In the genomic region with DNA sequence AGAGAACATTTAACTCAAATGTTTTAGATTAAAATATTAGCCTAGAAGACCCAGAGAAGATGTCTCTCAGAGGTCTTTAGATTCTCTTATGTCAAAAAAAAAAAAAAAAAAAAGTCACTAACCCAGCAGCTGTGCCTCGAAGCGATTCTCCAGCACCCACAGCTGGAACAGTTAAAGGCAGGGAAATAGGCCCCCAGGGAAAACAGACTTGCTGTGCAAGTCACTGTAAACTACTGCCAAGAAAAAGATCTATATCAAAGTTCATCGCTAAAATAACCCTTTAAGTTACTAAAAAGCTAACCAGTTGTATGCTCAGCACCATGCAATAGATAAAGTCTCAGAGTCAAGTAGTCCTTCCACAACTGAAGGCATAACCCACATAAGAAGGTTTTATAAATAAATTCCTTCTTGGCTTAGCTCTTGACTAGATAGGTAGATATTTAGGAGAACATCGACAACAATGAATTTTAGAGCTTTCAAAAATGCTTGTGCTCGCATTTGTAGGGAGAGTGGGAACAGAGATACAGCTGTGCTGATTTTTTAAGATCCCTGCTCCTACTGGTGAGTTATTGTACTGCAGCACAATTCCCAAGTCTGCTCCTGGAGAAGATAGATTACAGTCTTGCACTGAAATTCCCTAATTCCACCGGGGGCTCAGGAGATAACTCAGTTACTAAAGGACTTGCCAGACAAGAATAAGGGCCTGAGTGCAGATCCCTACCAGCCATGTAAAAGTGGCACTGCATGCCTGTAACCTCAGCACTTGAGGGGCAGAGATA, we compare ENCODE assay signal across 15 mouse cellular contexts. TPM values are rescaled to one million over a fixed set of nuclear protein-coding genes. Genes with fewer than 3 reads are reported as not detected.
DNase-seq lines count a peak whose midpoint lies in the region; ATAC-seq lines count a peak whose summit lies in the region.
"Had no signal": no experiment of that assay in that cellular context is flagged by ENCODE, and none has a peak within 500 bp of the region (broad histone marks: within the 10 kb centered on the region; RNA-seq: fewer than 3 reads in every experiment).

No protein-coding gene starts in this region.

- no peaks in the 10 kb centered on the region for H3K36me3 ChIP-seq in hindbrain, embryonic 11.5 days (ENCODE audit: control insufficient read depth, insufficient read depth, low read length)
- H3K36me3 ChIP-seq in hindbrain, embryonic 14.5 days (replicated peaks; ENCODE audit: control insufficient read depth, insufficient read depth) = no peaks in the 10 kb centered on the region
- H3K36me3 ChIP-seq in midbrain, embryonic 14.5 days (ENCODE audit: control insufficient read depth, insufficient read depth, low read length) = no peaks in the 10 kb centered on the region
- no peaks in the 10 kb centered on the region for H3K36me3 ChIP-seq in midbrain, embryonic 13.5 days
- H3K36me3 ChIP-seq in splenic B cell, adult 2 months (ENCODE audit: control insufficient read depth, insufficient read depth, low read length, poor library complexity, severe bottlenecking) = no peaks in the 10 kb centered on the region
- H3K36me3 ChIP-seq: kidney, embryonic 15.5 days; limb, embryonic 13.5 days had no signal

- H3K4me3 ChIP-seq in hindbrain, embryonic 11.5 days (ENCODE audit: low read depth, low read length) = no peak overlapping the region
- H3K4me3 ChIP-seq in hindbrain, embryonic 14.5 days (replicated peaks; ENCODE audit: low read length) = no peak overlapping the region
- H3K4me3 ChIP-seq in midbrain, embryonic 14.5 days (replicated peaks; ENCODE audit: low read depth, low read length) = no peak overlapping the region
- no peak overlapping the region for H3K4me3 ChIP-seq in midbrain, embryonic 13.5 days (replicated peaks)
- H3K4me3 ChIP-seq: kidney, embryonic 15.5 days; limb, embryonic 13.5 days had no signal

- H3K9me3 ChIP-seq in hindbrain, embryonic 11.5 days (ENCODE audit: control insufficient read depth, low read length) = no peaks in the 10 kb centered on the region
- H3K9me3 ChIP-seq in hindbrain, embryonic 14.5 days (ENCODE audit: control insufficient read depth, low read length) = no peaks in the 10 kb centered on the region
- no peaks in the 10 kb centered on the region for H3K9me3 ChIP-seq in midbrain, embryonic 14.5 days (ENCODE audit: control insufficient read depth, low read length)
- H3K9me3 ChIP-seq in midbrain, embryonic 13.5 days = no peaks in the 10 kb centered on the region
- H3K9me3 ChIP-seq: kidney, embryonic 15.5 days; limb, embryonic 13.5 days had no signal

- H3K9ac ChIP-seq in hindbrain, embryonic 11.5 days (ENCODE audit: low read depth, low read length) = no peak overlapping the region
- no peak overlapping the region for H3K9ac ChIP-seq in hindbrain, embryonic 14.5 days
- H3K9ac ChIP-seq in midbrain, embryonic 14.5 days (replicated peaks; ENCODE audit: low read length) = no peak overlapping the region
- H3K9ac ChIP-seq in midbrain, embryonic 13.5 days (replicated peaks) = no peak overlapping the region
- H3K9ac ChIP-seq: kidney, embryonic 15.5 days; limb, embryonic 13.5 days had no signal

- no peak overlapping the region for H3K4me2 ChIP-seq in hindbrain, embryonic 11.5 days (replicated peaks; ENCODE audit: low read depth, low read length)
- no peak overlapping the region for H3K4me2 ChIP-seq in hindbrain, embryonic 14.5 days (replicated peaks)
- no peak overlapping the region for H3K4me2 ChIP-seq in midbrain, embryonic 14.5 days (ENCODE audit: low read length)
- no peak overlapping the region for H3K4me2 ChIP-seq in midbrain, embryonic 13.5 days (replicated peaks)
- H3K4me2 ChIP-seq: kidney, embryonic 15.5 days; limb, embryonic 13.5 days had no signal

- peak; percentile 62 for DNase-seq in hindbrain, embryonic 11.5 days (ENCODE audit: low spot score)
- no peak for DNase-seq in hindbrain, embryonic 14.5 days (ENCODE audit: low spot score)
- peak; percentile 66 for DNase-seq in midbrain, embryonic 14.5 days
- DNase-seq in embryo, embryonic 11 days = peak; percentile 41
- peak; percentile 3 for DNase-seq in splenic B cell, adult 2 months (ENCODE audit: low read depth, low spot score)
- DNase-seq in thymus, adult 18-20 months = no peak
- DNase-seq: cerebellum, adult 11 months; spleen, adult 18-20 months had no signal

- no peak for ATAC-seq in hindbrain, embryonic 11.5 days (ENCODE audit: low FRiP score)
- no peak for ATAC-seq in hindbrain, embryonic 14.5 days (ENCODE audit: low FRiP score)
- ATAC-seq in midbrain, embryonic 14.5 days (ENCODE audit: low FRiP score, low TSS enrichment) = no peak
- ATAC-seq in midbrain, embryonic 13.5 days = no peak
- ATAC-seq in erythroid progenitor cell, adult 5-6 weeks (replicated peaks; ENCODE audit: low FRiP score, poor library complexity, severe bottlenecking) = no peak

- no peaks in the 10 kb centered on the region for H3K27me3 ChIP-seq in hindbrain, embryonic 11.5 days (ENCODE audit: control insufficient read depth, insufficient read depth, low read length)
- H3K27me3 ChIP-seq in hindbrain, embryonic 14.5 days (ENCODE audit: control insufficient read depth, insufficient read depth, low read length) = no peaks in the 10 kb centered on the region
- no peaks in the 10 kb centered on the region for H3K27me3 ChIP-seq in midbrain, embryonic 14.5 days (ENCODE audit: control insufficient read depth, insufficient read depth, low read length)
- no peaks in the 10 kb centered on the region for H3K27me3 ChIP-seq in midbrain, embryonic 13.5 days
- no peaks in the 10 kb centered on the region for H3K27me3 ChIP-seq in splenic B cell, adult 2 months (ENCODE audit: control insufficient read depth, insufficient read depth, low read length, poor library complexity, severe bottlenecking)
- H3K27me3 ChIP-seq: kidney, embryonic 15.5 days; limb, embryonic 13.5 days had no signal

- no peak overlapping the region for H3K27ac ChIP-seq in hindbrain, embryonic 11.5 days (ENCODE audit: low read depth, low read length)
- H3K27ac ChIP-seq in hindbrain, embryonic 14.5 days = no peak overlapping the region
- H3K27ac ChIP-seq in midbrain, embryonic 14.5 days (replicated peaks; ENCODE audit: low read depth, low read length) = no peak overlapping the region
- H3K27ac ChIP-seq in midbrain, embryonic 13.5 days = no peak overlapping the region
- H3K27ac ChIP-seq: kidney, embryonic 15.5 days; limb, embryonic 13.5 days had no signal

- 57% methylated on average over 6 of the region's 6 CpGs for WGBS in hindbrain, embryonic 11.5 days
- WGBS in hindbrain, embryonic 14.5 days = 61% methylated on average over 6 of the region's 6 CpGs
- WGBS in midbrain, embryonic 14.5 days = 64% methylated on average over 6 of the region's 6 CpGs
- WGBS in midbrain, embryonic 13.5 days = 65% methylated on average over 6 of the region's 6 CpGs

- no peaks in the 10 kb centered on the region for H3K4me1 ChIP-seq in hindbrain, embryonic 11.5 days (replicated peaks; ENCODE audit: control insufficient read depth, insufficient read depth, low read length)
- no peaks in the 10 kb centered on the region for H3K4me1 ChIP-seq in hindbrain, embryonic 14.5 days (replicated peaks; ENCODE audit: control insufficient read depth, insufficient read depth, low read length)
- no peaks in the 10 kb centered on the region for H3K4me1 ChIP-seq in midbrain, embryonic 14.5 days (ENCODE audit: control insufficient read depth, insufficient read depth, low read length)
- H3K4me1 ChIP-seq in midbrain, embryonic 13.5 days (replicated peaks) = no peaks in the 10 kb centered on the region
- H3K4me1 ChIP-seq: kidney, embryonic 15.5 days; limb, embryonic 13.5 days had no signal

RNA-seq across cellular contexts. Expression of a gene that starts 31.5 kb away (rescaled TPM):
- polyA plus RNA-seq in hindbrain, embryonic 11.5 days (2014; fragmentation: Nextera tagmentation; extraction: Ambion mirVana) = 362 and 390 TPM in 2 replicates
- polyA plus RNA-seq in hindbrain, embryonic 14.5 days (2014; fragmentation: Nextera tagmentation; extraction: Ambion mirVana) = 195 and 213 TPM in 2 replicates
- polyA plus RNA-seq in midbrain, embryonic 14.5 days (2014; fragmentation: Nextera tagmentation; extraction: Ambion mirVana) = 201 and 248 TPM in 2 replicates
- 269 and 271 TPM in 2 replicates for polyA plus RNA-seq in midbrain, embryonic 13.5 days (2015; fragmentation: Nextera tagmentation; extraction: Ambion mirVana)
- 54.4 and 87.2 TPM in 2 replicates for total RNA-seq in erythroid progenitor cell, adult 5-6 weeks (2015; ENCODE audit: low replicate concordance)
- 48.0 and 50.4 TPM in 2 replicates for total RNA-seq in erythroid progenitor cell, adult 5-6 weeks (2017; ENCODE audit: low replicate concordance)

RNA-seq across cellular contexts. Expression of a gene that starts 31.9 kb away (rescaled TPM):
- 10.8 and 12.8 TPM in 2 replicates for polyA plus RNA-seq in hindbrain, embryonic 11.5 days (2014; fragmentation: Nextera tagmentation; extraction: Ambion mirVana)
- polyA plus RNA-seq in hindbrain, embryonic 14.5 days (2014; fragmentation: Nextera tagmentation; extraction: Ambion mirVana) = 6.3 and 6.4 TPM in 2 replicates
- polyA plus RNA-seq in midbrain, embryonic 14.5 days (2014; fragmentation: Nextera tagmentation; extraction: Ambion mirVana) = 9.2 and 9.7 TPM in 2 replicates
- 12.9 and 13.1 TPM in 2 replicates for polyA plus RNA-seq in midbrain, embryonic 13.5 days (2015; fragmentation: Nextera tagmentation; extraction: Ambion mirVana)
- total RNA-seq in erythroid progenitor cell, adult 5-6 weeks (2015; ENCODE audit: low replicate concordance) = 19.5 and 36.0 TPM in 2 replicates
- total RNA-seq in erythroid progenitor cell, adult 5-6 weeks (2017; ENCODE audit: low replicate concordance) = 14.1 and 15.9 TPM in 2 replicates

RNA-seq across cellular contexts. Expression of a gene that starts 40.8 kb away (rescaled TPM):
- 2.6 and 3.7 TPM in 2 replicates for polyA plus RNA-seq in hindbrain, embryonic 11.5 days (2014; fragmentation: Nextera tagmentation; extraction: Ambion mirVana)
- 6.1 and 6.2 TPM in 2 replicates for polyA plus RNA-seq in hindbrain, embryonic 14.5 days (2014; fragmentation: Nextera tagmentation; extraction: Ambion mirVana)
- 20.9 and 24.5 TPM in 2 replicates for polyA plus RNA-seq in midbrain, embryonic 14.5 days (2014; fragmentation: Nextera tagmentation; extraction: Ambion mirVana)
- polyA plus RNA-seq in midbrain, embryonic 13.5 days (2015; fragmentation: Nextera tagmentation; extraction: Ambion mirVana) = 8.0 and 9.9 TPM in 2 replicates
- total RNA-seq in erythroid progenitor cell, adult 5-6 weeks (2015; ENCODE audit: low replicate concordance) = not detected in 2 replicates
- not detected in 2 replicates for total RNA-seq in erythroid progenitor cell, adult 5-6 weeks (2017; ENCODE audit: low replicate concordance)
- polyA plus RNA-seq: forebrain, embryonic 11.5 days; heart, embryonic 14.5 days; kidney, embryonic 15.5 days; limb, embryonic 13.5 days; urinary bladder, adult 2 months had no signal

Comparison
In these comparisons a context has a peak if more than half of its experiments do, and no peak if none do; other contexts are left out.
1. DNase-seq: peak in hindbrain, embryonic 11.5 days (single experiment), midbrain, embryonic 14.5 days (single experiment), embryo, embryonic 11 days (single experiment) and splenic B cell, adult 2 months (single experiment); none in hindbrain, embryonic 14.5 days (single experiment) and thymus, adult 18-20 months (0 of 2).